Mouse (Mus musculus): ENCODE measurements around the gene Wipf1. TPM values are rescaled to one million over a fixed set of nuclear protein-coding genes. Genes with fewer than 3 reads are reported as not detected.

Gene Wipf1
- polyA plus RNA-seq, 2 experiments from 2014 or later = 70.1 to 72.4 TPM

DNA sequence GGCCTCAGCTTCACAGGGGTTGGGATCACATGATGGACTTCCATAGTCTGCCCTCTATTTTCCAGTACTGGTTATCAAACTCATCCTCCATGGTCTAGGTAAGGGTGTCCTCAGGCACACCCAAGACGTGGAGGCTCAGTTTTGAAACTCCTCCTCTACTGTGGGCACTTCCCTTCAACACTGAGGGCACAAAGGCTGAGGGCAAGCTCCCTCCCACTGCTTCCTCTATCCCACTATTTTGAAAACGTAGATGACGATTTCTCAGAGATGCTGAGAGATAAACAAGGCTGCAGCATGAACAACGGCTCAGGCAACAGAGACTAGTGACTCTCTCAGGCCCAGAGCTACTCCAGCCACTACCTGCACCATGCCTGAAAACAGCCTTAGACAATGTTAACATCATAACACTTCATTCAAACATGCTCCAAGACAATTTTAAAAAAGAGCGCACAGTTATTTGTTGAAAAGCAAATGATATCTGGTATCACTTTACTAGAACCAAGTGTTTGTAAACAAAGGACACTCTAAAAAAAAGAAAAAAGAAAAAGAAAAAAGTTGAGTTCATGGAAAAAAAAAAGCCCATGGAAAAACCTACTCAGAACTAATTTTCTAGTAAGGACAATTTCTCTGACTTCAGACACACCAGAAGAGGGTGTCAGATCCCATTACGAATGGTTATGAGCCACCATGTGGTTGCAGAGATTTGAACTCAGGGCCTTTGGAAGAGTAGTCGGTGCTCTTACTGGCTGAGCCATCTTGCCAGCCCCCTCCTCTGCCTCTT lies 62.3 kb downstream of the Wipf1 start:
- ATAC-seq = no peak

DNA sequence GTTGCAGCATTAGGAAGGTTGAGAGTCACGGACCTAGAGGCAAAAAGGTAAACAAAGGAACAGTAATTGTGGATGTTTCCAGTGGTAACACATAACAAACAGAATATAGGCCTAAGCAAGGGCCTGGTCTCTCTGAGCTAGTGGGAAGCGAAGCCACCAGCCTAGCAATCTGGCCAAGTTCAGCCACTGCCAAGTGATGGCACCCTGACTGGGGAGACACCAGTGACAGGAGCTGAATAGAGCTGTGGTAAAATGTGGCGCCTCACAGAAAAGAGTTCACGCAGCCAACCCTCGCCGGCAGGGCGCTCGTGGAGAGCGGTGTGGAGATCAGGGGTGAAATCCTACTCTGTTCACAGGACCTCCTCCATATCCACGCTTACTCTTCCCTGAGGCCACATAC lies 63.1 kb downstream of the Wipf1 start:
- no peak for ATAC-seq

DNA sequence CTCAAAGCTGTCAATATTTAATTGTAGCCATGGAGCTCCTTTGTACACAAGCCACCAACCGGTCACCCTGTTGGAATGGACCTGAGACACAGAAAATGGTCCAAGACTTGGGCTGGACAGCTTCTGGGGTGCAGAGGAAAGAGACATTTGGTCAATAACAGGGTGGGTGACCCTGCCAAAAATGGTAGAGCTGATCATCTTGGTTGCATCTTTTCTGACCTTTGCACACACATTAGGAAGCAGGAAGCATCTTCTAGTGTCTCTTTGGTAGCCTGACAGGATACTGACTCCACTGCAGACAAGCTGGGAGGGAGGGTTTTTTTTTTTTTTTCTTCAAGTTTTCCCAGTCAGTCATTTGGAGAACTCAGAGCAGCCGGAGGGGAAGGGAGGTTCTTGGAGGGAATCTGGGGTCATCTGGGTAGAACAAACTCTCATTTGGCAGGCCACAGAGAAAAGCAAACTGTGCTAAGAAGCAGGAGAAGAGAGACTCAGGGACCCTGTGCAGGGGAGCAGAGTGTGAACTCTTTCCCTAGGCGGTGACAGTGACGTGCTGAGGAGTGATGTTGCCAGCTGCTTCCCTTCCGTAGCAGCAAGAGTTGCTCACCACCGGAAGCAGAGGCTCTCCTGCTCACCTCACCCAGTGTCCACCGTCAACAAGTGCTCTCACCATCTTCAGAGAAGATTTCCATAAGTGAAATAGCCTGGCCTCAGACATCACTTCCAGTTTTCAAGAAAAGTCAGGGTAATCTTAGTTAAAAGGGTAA lies 65.9 kb downstream of the Wipf1 start:
- ATAC-seq = peak; percentile 76

DNA sequence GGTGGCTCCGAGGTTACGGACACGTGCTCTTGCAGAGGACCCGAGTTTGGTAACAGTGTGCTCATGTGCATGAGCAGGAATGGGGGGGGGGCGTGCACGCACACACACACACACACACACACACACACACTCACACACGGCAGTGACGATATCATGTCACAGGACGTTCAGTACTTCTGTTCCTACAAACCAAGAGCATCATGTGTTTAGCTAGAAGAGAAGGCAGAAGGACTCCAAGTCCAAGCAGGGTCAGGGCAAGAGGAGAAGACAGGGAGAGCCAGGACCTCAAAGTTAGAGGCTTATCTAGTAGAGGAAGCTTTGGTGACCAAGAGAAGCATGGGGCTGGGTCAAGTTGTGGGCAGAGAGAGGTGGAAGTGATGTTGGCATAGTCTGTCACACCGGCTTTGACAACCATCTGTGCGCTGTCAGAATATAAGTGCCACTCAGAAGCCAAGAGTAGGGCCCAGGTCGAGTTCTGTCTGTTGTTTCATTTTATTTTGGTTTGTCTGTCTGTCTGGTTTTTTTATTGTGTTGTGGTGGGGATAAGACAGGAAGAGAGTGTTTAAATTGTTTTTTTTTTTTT lies 66.7 kb downstream of the Wipf1 start:
- no peak for ATAC-seq

DNA sequence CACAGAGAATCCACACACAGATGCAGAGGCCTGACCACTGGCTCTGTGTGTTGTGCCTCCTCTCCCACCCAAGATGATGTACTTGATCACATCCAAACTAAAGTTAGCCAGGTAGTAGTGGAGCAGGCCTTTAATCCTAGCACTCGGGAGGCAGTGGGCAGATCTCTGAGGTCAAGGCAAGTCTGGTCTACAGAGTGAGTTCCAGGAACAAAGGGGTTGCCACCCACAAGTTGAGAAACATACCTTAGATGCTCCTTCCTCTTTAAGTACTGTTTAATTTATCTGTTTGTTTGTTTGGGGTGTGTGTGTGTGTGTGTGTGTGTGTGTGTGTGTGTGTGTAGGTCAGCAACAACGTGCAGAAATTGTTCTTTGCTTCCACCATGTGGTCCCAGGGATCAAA lies 67.3 kb downstream of the Wipf1 start:
- no peak for ATAC-seq

DNA sequence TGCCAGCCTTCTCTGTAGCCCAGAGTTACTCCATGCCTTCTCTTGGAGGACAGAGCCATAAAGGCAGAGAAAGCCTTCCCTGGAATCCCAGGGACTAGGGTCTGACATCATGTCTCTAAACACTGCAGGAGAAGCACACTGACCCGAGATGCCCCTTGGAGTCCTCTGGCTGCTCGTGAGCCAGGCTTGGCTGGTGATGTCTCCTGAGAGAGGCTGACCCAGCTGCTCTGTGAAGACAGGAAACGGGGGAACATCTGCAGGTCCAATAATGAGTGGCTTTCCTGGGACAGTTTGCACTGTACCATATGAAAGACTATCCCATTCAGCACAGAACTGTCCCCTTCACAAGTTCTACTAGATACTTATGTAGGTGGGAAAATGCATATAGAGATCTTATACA lies 69.4 kb downstream of the Wipf1 start:
- ATAC-seq = no peak

DNA sequence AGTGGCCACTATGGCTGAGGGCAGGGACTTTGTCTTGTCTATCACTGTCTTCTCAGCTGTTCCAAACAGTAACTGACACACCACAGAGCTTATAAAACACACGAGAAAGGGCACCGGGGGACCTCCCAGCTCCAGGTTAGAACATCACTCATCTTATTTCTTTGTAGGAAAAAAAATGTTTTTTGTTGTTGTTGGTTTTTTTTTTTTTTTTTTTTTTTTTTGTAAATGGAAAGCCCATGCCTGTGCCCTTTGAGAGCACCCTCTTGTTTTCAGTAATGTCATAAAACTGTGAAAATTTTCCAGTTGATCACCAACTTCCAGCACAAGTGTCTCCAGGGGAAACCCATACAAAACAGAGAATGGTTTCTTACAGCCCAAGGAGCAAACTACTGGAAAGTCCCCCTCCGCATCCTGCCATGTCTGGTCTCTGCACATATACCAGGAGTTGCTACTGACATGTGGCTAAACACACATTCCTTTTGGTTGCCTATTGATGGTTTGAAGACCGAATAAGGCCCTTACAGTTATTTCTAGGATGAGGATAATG lies 69.9 kb downstream of the Wipf1 start:
- ATAC-seq = peak; percentile 50

DNA sequence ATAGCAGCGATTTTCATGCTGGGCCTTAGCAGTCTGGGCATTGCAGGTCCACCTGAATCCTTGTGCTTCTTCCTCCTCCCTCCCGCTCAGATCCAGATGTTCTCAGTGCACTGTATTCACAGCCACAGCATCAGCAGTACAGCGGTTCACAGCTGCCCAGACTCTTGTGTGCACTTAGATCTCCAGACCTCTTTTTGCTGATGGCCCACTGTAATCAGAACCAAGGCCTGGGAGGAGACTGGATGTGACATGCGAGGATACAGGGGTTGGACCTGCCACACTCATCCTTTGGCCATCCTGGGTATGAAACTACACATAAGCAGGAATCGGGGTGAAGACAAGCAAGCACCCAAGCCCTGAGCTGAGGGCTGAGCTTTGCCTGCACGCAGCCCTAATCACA lies 72.6 kb downstream of the Wipf1 start:
- no peak for ATAC-seq

DNA sequence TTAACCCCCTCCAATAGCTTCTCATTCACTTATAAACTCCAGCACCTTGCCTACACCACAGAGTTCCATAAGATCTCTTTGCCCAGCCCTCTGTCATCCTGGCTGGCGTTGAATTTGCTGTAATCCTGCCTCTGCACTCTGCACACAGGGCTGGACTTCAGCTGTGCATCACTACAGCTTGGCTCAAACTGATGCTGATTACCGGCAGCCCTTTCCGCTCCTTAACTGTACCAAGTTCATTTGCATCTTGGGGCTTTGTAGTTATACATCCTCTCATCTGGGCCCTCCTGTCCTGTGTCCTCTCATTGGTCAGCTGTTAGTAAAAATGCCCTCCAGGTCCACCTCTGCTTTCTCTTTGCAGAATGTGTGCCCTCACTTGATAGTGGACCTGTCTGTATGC lies 73.4 kb downstream of the Wipf1 start:
- ATAC-seq = no peak

DNA sequence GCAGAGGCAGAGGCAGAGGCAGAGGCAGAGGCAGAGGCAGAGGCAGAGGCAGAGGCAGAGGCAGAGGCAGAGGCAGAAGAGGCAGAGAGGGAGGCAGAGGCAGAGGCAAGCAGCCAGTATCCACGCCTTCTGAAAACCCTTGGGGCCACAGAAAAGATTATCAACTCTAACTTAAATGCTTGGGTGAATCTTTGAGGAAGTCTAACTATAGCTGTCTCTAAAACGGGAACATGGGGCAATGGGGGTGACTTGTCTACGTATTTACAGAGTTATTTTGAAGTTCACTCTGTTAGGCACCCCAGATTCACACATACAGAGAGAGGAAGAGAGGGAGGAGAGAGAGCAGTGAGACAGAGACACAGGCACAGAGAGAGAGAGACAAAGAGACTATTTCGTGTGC lies 74.0 kb downstream of the Wipf1 start:
- no peak for ATAC-seq

DNA sequence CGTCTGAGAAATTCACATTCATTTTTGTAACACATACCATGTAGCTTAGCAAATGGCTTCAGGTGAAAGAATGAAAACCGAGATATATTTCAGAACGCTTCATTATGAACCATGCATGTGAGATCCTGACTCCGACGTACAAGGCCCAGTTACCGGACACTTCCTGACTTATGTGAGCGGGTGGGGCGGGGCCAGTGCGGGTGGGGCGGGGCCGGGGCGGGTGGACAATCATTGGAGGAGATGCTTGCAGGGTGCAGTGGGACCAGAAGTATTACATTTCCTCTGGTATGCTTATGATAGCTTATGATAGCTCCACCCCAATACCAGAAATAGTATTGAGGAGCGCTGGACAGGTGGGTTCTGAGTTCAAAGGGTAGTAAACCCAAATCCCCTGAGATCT lies 74.9 kb downstream of the Wipf1 start:
- no peak for ATAC-seq

DNA sequence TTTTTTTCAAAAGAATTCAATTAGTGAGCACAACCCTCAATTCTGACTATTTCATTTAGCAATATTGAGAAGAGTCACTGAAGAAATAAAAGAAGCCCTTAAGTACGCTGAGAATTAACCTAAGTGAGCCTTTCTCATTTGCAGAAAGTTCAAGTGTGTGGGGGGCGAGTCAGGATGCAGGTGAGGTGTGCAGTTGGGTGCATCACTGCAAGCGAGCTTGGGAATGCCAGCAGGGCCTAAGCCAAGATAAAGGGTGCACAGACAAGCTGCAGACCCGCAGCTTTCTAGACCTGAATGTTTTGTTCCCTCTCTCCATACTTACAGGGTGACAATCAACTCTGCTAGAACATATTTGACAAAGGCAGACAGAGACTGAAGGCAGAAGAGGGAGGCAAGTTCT lies 75.3 kb downstream of the Wipf1 start:
- no peak for ATAC-seq

DNA sequence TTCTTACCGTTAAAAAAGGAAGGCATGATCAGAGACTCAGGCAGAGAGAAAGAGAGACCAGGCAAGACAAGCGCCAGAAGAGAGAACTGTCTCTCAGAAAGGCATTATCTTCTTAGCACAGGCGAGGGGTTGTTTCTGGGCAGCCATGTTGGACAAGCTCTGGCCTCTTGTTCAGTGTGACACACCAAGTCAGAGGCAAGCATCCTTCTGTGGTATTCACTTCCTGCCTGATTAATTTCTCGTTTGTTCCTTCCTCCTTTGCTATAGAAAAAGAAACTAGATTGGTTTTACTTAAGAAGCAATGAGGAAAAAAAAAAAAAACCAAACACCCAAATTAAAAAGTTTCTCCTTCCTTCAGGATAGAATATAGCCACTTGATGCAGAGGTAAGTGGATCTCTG lies 75.8 kb downstream of the Wipf1 start:
- ATAC-seq = peak; percentile 59

DNA sequence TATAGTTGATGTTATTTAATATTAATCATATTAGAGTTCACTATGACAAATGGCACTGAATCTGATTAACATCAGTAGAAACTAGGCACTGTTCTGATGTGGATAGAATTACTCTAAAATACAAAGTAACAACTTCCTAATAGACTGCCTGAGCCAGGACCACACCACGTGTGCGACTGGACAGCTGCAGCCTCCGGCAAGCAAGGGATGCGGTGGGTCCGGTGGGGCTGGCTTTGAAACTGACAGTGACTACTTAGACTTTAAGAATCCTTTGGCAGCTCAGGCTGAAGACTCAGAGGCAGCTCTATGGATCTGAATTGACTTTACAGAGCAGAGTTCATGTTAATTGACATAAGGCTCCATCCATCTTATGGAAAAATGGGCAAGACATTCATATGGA lies 76.4 kb downstream of the Wipf1 start:
- no peak for ATAC-seq

DNA sequence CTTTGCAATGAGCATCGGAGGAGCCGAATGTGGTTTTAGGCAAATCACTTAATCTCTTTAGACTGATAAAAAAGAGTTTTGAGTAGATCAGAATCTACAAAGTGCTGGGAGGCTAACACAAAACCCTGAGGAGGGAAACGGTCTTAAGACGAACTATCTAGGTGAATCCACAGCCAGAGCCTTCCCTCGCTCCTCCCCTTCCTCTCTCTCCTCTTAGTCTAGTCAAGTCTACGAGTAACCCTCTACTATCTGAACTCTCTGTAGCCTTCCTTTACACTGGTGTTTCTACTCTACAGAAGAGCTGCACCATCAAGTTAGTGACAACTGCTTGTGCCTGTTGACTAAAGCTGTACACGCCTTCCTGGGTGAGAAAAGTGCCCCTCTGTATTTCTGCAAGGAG lies 77.0 kb downstream of the Wipf1 start:
- peak; percentile 53 for ATAC-seq

DNA sequence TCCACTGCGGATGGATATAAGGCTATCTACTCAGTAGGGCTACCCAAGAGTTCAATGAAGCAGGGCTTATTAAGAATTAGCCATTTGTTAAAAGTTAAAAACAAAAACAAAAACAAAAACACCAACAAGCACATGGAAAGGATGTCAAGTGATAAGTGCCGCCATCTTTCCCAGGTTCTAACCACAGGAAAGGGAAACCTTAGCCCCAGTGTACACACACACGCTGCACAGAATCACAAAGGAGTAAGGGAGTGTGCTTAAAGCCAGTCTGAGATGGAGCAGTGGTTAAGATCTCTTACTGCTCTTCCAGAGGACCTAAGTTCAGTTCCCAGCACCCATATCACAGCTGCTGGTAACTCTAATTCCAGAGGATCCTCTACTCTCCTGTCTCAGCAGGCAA lies 78.0 kb downstream of the Wipf1 start:
- no peak for ATAC-seq

DNA sequence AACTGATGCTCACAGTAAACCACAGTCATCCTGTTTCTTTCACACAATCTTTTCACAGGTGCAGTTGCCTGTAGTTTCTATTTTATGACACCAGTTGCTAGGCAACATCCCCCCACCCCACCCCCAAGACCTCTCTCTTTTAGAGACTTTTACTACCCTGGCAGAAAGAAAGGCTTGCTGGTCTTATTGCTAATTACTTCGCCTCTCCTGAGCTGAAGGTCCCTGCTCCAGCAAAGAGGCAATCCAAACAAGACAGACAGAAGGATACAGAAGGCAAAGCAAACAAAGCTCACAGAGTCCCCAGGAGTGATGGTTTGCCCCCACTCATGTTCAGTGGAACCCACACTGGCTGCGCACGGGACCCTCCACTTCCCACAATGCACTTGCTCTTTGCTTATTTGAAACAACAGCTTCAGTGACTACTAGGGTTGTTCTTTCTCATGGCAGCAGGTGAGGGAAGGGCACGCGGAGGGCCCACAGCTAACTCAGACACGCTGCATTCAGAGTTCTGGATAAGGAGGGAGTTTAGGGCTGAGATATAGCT lies 79.3 kb downstream of the Wipf1 start:
- ATAC-seq = peak; percentile 57

DNA sequence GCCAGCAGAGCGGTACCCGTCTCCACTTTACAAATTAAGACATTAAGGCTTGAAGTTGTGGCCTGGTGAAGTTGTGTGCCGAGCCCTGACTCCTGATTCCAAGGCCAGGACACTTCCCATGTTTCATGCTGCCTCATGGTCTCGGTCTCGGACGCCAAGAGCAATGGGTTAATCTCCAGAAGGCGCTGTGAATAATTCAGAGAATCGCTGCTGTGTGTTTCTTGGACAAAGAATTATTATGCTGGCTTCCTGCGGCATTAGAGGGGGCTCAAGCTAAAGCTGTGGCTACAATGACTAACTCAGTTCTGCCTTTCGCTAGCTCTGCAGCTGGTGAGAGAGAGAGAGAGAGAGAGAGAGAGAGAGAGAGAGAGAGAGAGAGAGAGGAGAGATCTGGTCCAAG lies 85.5 kb downstream of the Wipf1 start:
- no peak for ATAC-seq

DNA sequence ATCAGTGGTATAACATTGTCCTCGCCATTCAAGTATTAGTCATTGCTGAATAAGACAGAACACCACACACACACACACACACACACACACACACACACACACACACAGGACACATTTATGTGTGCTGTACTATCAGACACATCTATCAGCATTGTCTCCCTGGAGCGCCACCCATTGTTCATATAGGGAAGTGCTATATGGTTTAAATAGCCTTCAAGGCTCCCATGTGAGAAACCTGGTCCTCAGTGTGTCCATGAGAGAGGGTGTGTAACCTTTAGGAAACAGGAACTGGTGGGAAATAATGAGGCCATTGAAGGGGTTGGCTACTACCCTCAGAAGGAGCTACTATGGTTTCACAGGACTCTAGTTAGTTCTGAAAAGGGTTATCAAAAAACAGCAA lies 87.5 kb downstream of the Wipf1 start:
- peak; percentile 62 for ATAC-seq

DNA sequence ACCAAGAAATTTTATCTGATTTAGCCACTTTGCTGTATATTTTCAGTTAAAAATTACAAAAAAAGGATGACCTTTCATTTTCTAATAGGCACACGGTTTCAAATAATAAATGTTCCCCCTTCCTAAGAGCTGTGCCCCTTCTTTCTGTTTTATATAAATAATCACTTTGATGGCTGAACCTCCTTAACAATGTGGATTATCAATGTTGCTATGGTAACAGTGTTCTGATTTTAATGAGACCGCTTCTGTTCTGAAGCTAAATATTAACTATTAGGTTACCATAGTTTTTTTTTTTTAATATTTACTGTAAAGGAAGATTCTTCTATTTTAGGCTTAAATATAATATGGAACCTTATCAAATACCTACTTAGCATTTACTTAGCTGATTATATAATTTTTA lies 89.2 kb downstream of the Wipf1 start:
- no peak for ATAC-seq

DNA sequence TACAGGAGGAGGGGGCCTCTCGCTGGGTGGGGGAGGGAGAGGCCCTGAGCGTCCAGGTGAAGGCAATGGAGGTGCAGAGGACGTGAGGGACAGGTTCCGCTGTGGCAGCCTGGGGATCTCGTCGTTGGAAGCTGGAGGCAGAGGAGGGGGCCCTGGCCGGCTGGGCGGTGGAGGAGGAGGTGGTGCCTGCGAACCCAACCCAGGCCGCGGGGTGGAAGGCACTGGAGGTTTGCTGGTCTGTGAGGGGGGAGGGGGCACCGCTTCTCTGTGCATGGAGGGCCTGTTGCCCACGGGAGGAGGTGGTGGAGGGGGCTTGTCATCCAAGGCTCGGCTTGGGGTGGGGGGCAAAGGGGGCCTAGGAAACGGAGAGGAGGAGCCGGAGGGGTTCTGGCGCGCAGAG lies 92.6 kb downstream of the Wipf1 start:
- ATAC-seq = no peak

DNA sequence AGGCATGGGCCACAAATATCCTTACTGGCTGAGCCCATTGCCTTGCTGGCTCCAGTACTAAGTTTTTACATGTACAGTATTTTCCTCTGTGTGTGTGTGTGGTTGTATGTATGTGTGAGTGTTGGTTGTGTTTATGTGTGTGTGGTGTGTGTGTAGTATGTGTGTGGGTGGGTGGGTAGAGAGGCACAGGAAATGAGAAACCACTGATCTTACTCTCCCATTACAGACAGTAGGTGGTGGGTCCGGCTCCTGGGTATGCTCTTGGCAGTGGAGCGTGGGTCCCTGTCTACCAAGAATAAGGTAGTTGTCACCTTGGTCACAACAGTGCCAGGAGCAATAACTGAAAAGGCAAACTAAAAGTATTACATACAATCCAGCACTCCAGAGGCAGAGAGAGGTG lies 93.7 kb downstream of the Wipf1 start:
- peak; percentile 60 for ATAC-seq

DNA sequence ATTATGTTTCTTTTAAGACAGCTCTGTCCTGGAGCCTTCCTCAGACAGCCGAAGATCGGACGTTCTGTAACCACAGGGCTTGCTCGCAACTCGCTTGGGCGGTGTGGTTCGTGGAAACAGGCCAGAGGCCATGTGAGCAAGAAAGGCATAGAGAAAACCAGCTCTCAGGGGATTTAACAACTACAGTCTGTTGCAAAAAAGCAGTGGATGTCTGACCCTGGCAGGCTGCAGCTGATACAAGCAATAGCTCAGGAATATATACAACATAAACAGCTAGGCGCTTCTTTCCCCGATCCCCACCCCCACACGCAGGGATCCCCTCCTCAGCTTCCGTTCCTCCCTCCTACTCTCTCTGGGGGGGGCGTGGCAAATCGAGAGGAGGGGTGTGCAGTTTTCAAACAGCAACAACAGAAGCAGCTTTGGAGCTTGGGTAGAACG lies 97.6 kb downstream of the Wipf1 start:
- ATAC-seq = no peak
